Mouse (Mus musculus): ENCODE results near the gene Rnf213. TPM values are rescaled to one million over a fixed set of nuclear protein-coding genes. Genes with fewer than 3 reads are reported as not detected.
"Not testable (repeated sequence)": the region's sequence is repeated elsewhere in the genome, so short reads cannot be mapped to it uniquely, and the experiment has no call there.

Gene Rnf213
- total RNA-seq, 2 experiments from 2014 or later = 2.2 to 2.6 TPM

GRCm38 (mm10) chr11:119387273-119387672 is 5.6 kb upstream of the Rnf213 start:
- intact Hi-C loops (cut with DNase I); DNase-seq (ENCODE audit: low spot score in 2 of 2): not testable (repeated sequence)

GRCm38 (mm10) chr11:119389851-119390270 is 3.0 kb upstream of the Rnf213 start:
- peak; percentile 30 to 34 for DNase-seq (ENCODE audit: low spot score in 2 of 2)
- intact Hi-C loops (cut with DNase I) = loop anchor here (10.0 kb wide), 1 partner anchor 365 kb away; the partner anchor contains the start of gene Cbx2

- intact Hi-C loops (cut with DNase I) = loop anchor here (10.0 kb wide), 1 partner anchor 366 kb away; the partner anchor contains the start of gene Cbx2
- peak; percentile 28 to 42 for DNase-seq (ENCODE audit: low spot score in 2 of 2)
These were observed 2.3 kb upstream of the Rnf213 start for GRCm38 (mm10) chr11:119390271-119391231.

DNA sequence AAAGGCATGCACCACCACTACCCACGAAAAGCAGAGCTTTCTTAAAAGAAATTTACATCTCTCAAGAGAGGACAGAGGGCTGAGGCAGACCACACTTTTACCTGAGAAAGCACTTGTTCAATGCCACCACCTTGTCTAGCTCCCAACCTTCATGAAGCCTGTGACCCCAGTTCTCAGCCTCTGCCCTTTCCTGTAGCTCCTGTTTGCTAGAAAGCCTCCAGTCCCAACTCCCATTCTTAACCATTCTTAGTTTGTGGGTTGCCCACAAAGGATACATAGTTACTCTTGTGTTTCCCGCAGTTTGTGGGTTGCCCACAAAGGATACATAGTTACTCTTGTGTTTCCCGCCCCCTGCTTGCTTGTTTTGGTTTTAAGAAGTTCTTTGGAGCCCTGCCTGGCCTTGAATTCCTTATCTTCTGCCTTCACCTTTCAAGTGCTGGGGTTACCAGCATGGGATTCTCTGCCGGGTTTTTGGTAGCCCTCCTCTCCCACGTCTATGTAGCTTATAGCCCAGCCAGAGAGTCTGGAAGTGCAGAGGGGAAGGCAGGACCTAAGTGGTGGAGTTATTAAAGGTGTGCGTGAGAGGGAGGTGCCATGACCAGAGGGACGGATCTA is 1.4 kb upstream of the Rnf213 start:
- intact Hi-C loops (cut with DNase I) = loop anchor here (10.0 kb wide), 1 partner anchor 367 kb away; the partner anchor contains the start of gene Cbx2
- DNase-seq (ENCODE audit: low spot score in 2 of 2) = no peak

- DNase-seq (ENCODE audit: low spot score in 2 of 2) = no peak
- intact Hi-C loops (cut with DNase I) = loop anchor here (10.0 kb wide), 1 partner anchor 367 kb away; the partner anchor contains the start of gene Cbx2
These were observed 792 bp upstream of the Rnf213 start for GRCm38 (mm10) chr11:119392001-119392614.

GRCm38 (mm10) chr11:119393483-119393804 is 544 bp downstream of the Rnf213 start:
- intact Hi-C loops (cut with DNase I) = loop anchor here (10.0 kb wide), 1 partner anchor 369 kb away; the partner anchor contains the start of gene Cbx2
- no peak for DNase-seq (ENCODE audit: low spot score in 2 of 2)

DNA sequence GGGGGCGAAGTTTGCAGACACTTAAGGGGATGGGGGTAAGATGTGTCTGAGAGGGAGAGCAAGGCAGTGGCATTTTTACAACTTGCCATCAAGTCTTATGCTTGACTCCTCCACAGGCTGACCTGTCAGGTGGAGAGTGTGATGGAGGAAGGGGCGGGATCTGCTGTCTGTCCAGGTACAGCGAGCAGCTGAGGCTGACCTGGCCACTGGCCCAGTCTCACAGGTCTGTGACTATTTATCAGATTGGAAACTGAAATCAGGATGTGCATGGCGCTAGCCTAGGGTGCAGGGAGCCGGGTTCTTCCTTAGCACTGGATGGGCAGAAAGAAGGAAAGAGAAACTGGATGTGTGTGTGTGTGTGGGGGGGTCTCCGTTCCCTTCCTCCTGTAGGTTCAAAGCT is 1.3 kb downstream of the Rnf213 start:
- intact Hi-C loops (cut with DNase I) = loop anchor here (10.0 kb wide), 1 partner anchor 369 kb away; the partner anchor contains the start of gene Cbx2
- no peak for DNase-seq (ENCODE audit: low spot score in 2 of 2)

GRCm38 (mm10) chr11:119395394-119395793 is 2.5 kb downstream of the Rnf213 start:
- no peak for DNase-seq (ENCODE audit: low spot score in 2 of 2)
- intact Hi-C loops (cut with DNase I) = loop anchor here (10.0 kb wide), 1 partner anchor 371 kb away; the partner anchor contains the start of gene Cbx2

- intact Hi-C loops (cut with DNase I) = loop anchor here (10.0 kb wide), 1 partner anchor 371 kb away; the partner anchor contains the start of gene Cbx2
- no peak for DNase-seq (ENCODE audit: low spot score in 2 of 2)
These were observed 3.0 kb downstream of the Rnf213 start for GRCm38 (mm10) chr11:119395931-119396330.

GRCm38 (mm10) chr11:119396461-119396860 is 3.6 kb downstream of the Rnf213 start:
- intact Hi-C loops (cut with DNase I) = loop anchor here (10.0 kb wide), 1 partner anchor 372 kb away; the partner anchor contains the start of gene Cbx2
- DNase-seq (ENCODE audit: low spot score in 2 of 2) = no peak

DNA sequence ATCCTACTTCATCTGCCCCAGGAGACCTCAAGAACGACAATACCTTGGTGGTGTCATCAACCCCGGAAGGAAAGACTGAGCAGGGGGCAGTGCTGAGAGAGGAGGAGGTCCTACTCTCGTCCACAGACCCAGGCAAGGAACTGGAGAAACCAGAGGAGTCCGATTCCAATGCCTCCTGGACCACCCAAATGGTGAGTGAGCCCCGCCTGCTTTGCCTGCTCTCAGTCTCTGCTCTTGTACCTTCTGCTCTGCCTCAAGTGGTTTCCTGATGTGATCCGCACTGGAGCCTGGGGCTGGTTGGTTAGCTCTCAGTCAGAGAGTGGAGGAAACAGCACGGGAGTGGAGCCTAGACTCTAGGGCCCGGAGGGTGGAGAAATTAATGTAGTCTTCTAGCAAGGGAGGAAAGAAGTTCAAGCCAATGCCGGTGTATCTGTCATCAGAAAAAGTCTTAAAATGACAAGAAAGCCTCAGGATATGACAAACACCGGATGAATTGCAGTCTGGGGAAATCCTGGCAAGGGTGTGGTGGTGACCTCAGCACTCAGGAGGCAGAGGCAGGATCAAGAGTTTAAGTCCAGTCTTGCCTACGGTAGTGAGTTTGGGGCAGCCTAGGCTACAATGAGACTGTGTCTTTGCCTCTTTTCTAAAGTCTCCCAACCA is 9.7 kb downstream of the Rnf213 start:
- intact Hi-C loops (cut with DNase I) = loop anchor here (5.0 kb wide), 1 partner anchor 35 kb away; no protein-coding TSS in a partner anchor
- no peak for DNase-seq (ENCODE audit: low spot score in 2 of 2)

- no peak for DNase-seq (ENCODE audit: low spot score in 2 of 2)
- intact Hi-C loops (cut with DNase I) = loop anchor here (5.0 kb wide), 1 partner anchor 33 kb away; no protein-coding TSS in a partner anchor
These were observed 11.7 kb downstream of the Rnf213 start for GRCm38 (mm10) chr11:119404627-119405026.

DNA sequence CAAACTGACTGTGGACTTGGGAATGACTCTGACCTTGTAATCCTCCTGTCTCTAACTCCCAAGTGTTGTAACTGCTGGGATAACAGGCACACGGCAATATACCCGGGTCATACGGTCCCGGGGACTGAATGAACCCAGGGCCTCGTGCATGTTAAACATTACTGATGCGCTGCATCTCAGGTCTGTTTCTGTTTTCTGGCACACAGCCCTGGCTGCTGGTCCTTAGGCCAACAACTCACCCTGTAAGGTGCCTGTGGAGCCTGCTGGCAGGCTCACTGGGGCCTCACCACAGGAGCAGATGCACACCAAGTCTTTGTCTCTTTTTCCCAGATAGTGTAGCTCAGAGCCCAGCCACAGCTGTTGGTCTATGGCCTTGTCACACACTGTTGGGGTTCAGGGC is 14.5 kb downstream of the Rnf213 start:
- DNase-seq (ENCODE audit: low spot score in 2 of 2) = no peak
- intact Hi-C loops (cut with DNase I) = no loop called here

- DNase-seq (ENCODE audit: low spot score in 2 of 2) = no peak
- intact Hi-C loops (cut with DNase I) = no loop called here
These were observed 15.1 kb downstream of the Rnf213 start for GRCm38 (mm10) chr11:119407977-119408376.

GRCm38 (mm10) chr11:119419327-119420118 is 26.6 kb downstream of the Rnf213 start:
- no peak for DNase-seq (ENCODE audit: low spot score in 2 of 2)

DNA sequence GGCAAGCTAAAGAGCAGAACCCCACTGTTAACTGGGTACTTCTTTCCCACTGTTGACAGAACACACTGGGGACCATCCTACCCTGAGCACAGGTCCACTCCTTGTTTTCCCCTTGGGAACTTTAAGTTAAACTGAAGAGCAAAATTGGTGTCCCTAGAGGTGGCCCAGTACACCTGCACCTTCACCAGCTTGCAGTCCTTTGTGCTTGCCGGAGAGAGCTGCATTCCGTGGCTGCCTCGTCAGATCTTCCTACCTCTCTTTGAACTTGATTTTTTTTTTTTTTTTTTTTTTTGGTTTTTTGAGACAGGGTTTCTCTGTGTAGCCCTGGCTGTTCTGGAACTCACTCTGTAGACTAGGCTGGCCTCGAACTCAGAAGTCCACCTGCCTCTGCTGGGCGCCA is 27.5 kb downstream of the Rnf213 start:
- no peak for DNase-seq (ENCODE audit: low spot score in 2 of 2)
- intact Hi-C loops (cut with DNase I) = no loop called here

More at GRCm38 (mm10) chr11:119419327-119420118, 26.6 kb downstream of the Rnf213 start:
- intact Hi-C loops (cut with DNase I) = loop anchor here (5.0 kb wide), 1 partner anchor 82 kb away; no protein-coding TSS in a partner anchor

DNA sequence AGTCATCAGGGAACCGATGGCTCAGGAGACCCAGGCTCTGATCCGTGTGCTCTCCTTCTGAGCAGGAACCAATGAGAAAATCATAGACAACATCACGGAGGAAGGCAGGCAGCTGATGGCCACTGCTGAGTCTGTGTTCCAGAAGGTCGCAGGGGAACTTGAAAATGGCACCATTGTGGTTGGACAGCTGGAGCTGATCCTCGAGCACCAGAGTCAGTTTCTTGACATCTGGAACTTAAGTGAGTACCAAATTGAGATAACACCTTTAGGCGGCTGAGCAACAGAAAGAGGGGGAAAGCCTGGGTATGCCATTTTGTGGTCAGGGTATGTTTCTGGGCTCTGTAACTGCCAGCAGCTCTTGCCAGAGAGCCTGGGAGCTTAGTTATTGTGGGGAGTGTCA is 34.5 kb downstream of the Rnf213 start:
- intact Hi-C loops (cut with DNase I) = no loop called here
- no peak for DNase-seq (ENCODE audit: low spot score in 2 of 2)

- intact Hi-C loops (cut with DNase I) = no loop called here
- no peak for DNase-seq (ENCODE audit: low spot score in 2 of 2)
These were observed 35.1 kb downstream of the Rnf213 start for GRCm38 (mm10) chr11:119427986-119428385.
